Mouse (Mus musculus) CH12.LX (cell line): ENCODE results near the gene Dennd5a. TPM values are rescaled to one million over a fixed set of nuclear protein-coding genes. Genes with fewer than 3 reads are reported as not detected.

Source experiments
- DNase-seq: peaks from one replicate; pipeline ENCODE4 v3.0.0-alpha.2; 2013; ENCODE audit errors: extremely low read depth
- H3K27ac ChIP-seq: 2 replicates; pipeline ENCODE4 v1.5.1; 2012; ENCODE audit warnings: low read depth, mild to moderate bottlenecking, control low read depth, moderate library complexity; ENCODE audit not compliant: insufficient read depth
- H3K27me3 ChIP-seq: replicated peaks from 2 replicates; pipeline ENCODE3; 2012; ENCODE audit warnings: inconsistent platforms
- H3K36me3 ChIP-seq, 2 experiments: replicated peaks in 1 of 2; 2 replicates each; pipeline versions ENCODE3 to v1.6.1; 2012; ENCODE audit warnings: inconsistent platforms in 1 of 2, low read length in 1 of 2, mild to moderate bottlenecking in 1 of 2, mixed read lengths in 1 of 2, moderate library complexity in 1 of 2; ENCODE audit not compliant: control insufficient read depth in 1 of 2, insufficient read depth in 1 of 2
- H3K4me1 ChIP-seq, 2 experiments: 2 replicates each; pipeline ENCODE4 v1.6.1; 2012; ENCODE audit warnings: inconsistent platforms in 1 of 2, moderate library complexity in 1 of 2; ENCODE audit not compliant: insufficient read depth in 2 of 2, control insufficient read depth in 1 of 2
- H3K4me2 ChIP-seq: 2 replicates; pipeline ENCODE4 v1.6.1; 2012; ENCODE audit warnings: low read depth, mild to moderate bottlenecking, control low read depth; ENCODE audit not compliant: poor library complexity, insufficient read depth, severe bottlenecking
- H3K4me3 ChIP-seq, 3 experiments: fragments of 150-350 bp in 1 of 3; sonication (generic) in 1 of 3; replicated peaks in 1 of 3; 2 replicates each; pipeline versions ENCODE3 to v1.5.1; 2011 to 2012; ENCODE audit warnings: low read depth in 2 of 3, low read length in 2 of 3, mild to moderate bottlenecking in 2 of 3, moderate library complexity in 2 of 3, control low read depth in 1 of 3, improper control_type of control experiment in 1 of 3, inconsistent platforms in 1 of 3, mixed read lengths in 1 of 3; ENCODE audit not compliant: poor library complexity in 1 of 3
- H3K79me2 ChIP-seq: replicated peaks from 2 replicates; pipeline ENCODE4 v1.6.1; 2012; ENCODE audit warnings: mild to moderate bottlenecking, moderate library complexity; ENCODE audit not compliant: control insufficient read depth, poor library complexity, insufficient read depth, severe bottlenecking; ENCODE audit errors: extremely low read depth
- H3K9ac ChIP-seq: 2 replicates; pipeline ENCODE4 v1.6.1; 2012; ENCODE audit warnings: low read depth, mild to moderate bottlenecking, control low read depth, moderate library complexity; ENCODE audit not compliant: insufficient read depth
- H3K9me3 ChIP-seq: replicated peaks from 2 replicates; pipeline ENCODE3; 2012; ENCODE audit warnings: low read length, inconsistent platforms, mixed read lengths
- CHD1 ChIP-seq: IDR thresholded peaks from 2 replicates; pipeline ENCODE4 v1.6.1; 2012; ENCODE audit warnings: low read depth, low read length, improper control_type of control experiment, inconsistent platforms
- CHD2 ChIP-seq: IDR thresholded peaks from 2 replicates; pipeline ENCODE4 v1.6.1; 2011; ENCODE audit warnings: low read length, improper control_type of control experiment
- E2F4 ChIP-seq: IDR thresholded peaks from 2 replicates; pipeline ENCODE4 v1.6.1; 2011; ENCODE audit warnings: low read depth, low read length, improper control_type of control experiment; ENCODE audit not compliant: insufficient replicate concordance
- ETS1 ChIP-seq: conservative IDR thresholded peaks from 2 replicates; pipeline ENCODE4 v1.6.1; 2012; ENCODE audit warnings: low read depth, mild to moderate bottlenecking, inconsistent platforms, low read length, improper control_type of control experiment, moderate library complexity
- HCFC1 ChIP-seq: IDR thresholded peaks from 2 replicates; pipeline ENCODE4 v1.6.1; 2012; ENCODE audit warnings: low read depth, mild to moderate bottlenecking, inconsistent platforms, low read length, improper control_type of control experiment
- IRF4 ChIP-seq: IDR thresholded peaks from 2 replicates; pipeline ENCODE4 v1.6.1; 2014; ENCODE audit warnings: low read depth, mild to moderate bottlenecking, inconsistent platforms, low read length, improper control_type of control experiment
- JUN ChIP-seq: IDR thresholded peaks from 2 replicates; pipeline ENCODE4 v1.6.1; 2011; ENCODE audit warnings: low read depth, mild to moderate bottlenecking, low read length, improper control_type of control experiment, moderate library complexity; ENCODE audit not compliant: insufficient read depth
- JUND ChIP-seq: conservative IDR thresholded peaks from 2 replicates; pipeline ENCODE4 v1.6.1; 2011; ENCODE audit warnings: low read depth, low read length, improper control_type of control experiment
- KAT2A ChIP-seq: IDR thresholded peaks from 2 replicates; pipeline ENCODE4 v1.6.1; 2012; ENCODE audit warnings: low read length, improper control_type of control experiment, inconsistent platforms; ENCODE audit not compliant: insufficient replicate concordance
- MAFK ChIP-seq: IDR thresholded peaks from 2 replicates; pipeline ENCODE4 v1.6.1; 2011; ENCODE audit warnings: low read length, improper control_type of control experiment; ENCODE audit not compliant: insufficient replicate concordance
- MAX ChIP-seq: IDR thresholded peaks from 2 replicates; pipeline ENCODE4 v1.6.1; 2011; ENCODE audit warnings: low read length, improper control_type of control experiment
- MEF2A ChIP-seq: IDR thresholded peaks from 2 replicates; pipeline ENCODE4 v1.6.1; 2014; ENCODE audit warnings: low read depth, mild to moderate bottlenecking, inconsistent platforms, low read length, improper control_type of control experiment, borderline replicate concordance
- MXI1 ChIP-seq: IDR thresholded peaks from 2 replicates; pipeline ENCODE4 v1.6.1; 2011; ENCODE audit warnings: mild to moderate bottlenecking, low read depth, low read length, improper control_type of control experiment
- MYC ChIP-seq: IDR thresholded peaks from 2 replicates; pipeline ENCODE4 v1.6.1; 2011; ENCODE audit warnings: low read depth, mild to moderate bottlenecking, improper control_type of control experiment, low read length
- NELFE ChIP-seq: IDR thresholded peaks from 2 replicates; pipeline ENCODE4 v1.6.1; 2011; ENCODE audit warnings: low read depth, low read length, improper control_type of control experiment
- NRF1 ChIP-seq: IDR thresholded peaks from 2 replicates; pipeline ENCODE4 v1.6.1; 2014; ENCODE audit warnings: low read depth, mild to moderate bottlenecking, inconsistent platforms, low read length, improper control_type of control experiment, moderate library complexity
- POLR2A ChIP-seq: IDR thresholded peaks from 2 replicates; pipeline ENCODE4 v1.6.1; 2011; ENCODE audit warnings: low read depth, mild to moderate bottlenecking, improper control_type of control experiment, low read length
- POLR2AphosphoS2 ChIP-seq: IDR thresholded peaks from 2 replicates; pipeline ENCODE4 v1.6.1; 2011; ENCODE audit warnings: low read depth, low read length, improper control_type of control experiment
- RAD21 ChIP-seq: IDR thresholded peaks from 2 replicates; pipeline ENCODE4 v1.6.1; 2011; ENCODE audit warnings: low read depth, mild to moderate bottlenecking, low read length, improper control_type of control experiment, moderate library complexity
- RCOR1 ChIP-seq: conservative IDR thresholded peaks from 2 replicates; pipeline ENCODE4 v1.6.1; 2012; ENCODE audit warnings: low read depth, mild to moderate bottlenecking, inconsistent platforms, low read length, improper control_type of control experiment
- SMC3 ChIP-seq: IDR thresholded peaks from 2 replicates; pipeline ENCODE4 v1.6.1; 2011; ENCODE audit warnings: low read depth, low read length, improper control_type of control experiment
- TBP ChIP-seq: conservative IDR thresholded peaks from 2 replicates; pipeline ENCODE4 v1.6.1; 2011; ENCODE audit warnings: low read depth, low read length, improper control_type of control experiment
- TCF12 ChIP-seq: IDR thresholded peaks from 2 replicates; pipeline ENCODE4 v1.6.1; 2014; ENCODE audit warnings: low read depth, mild to moderate bottlenecking, inconsistent platforms, low read length, improper control_type of control experiment
- USF1 ChIP-seq: IDR thresholded peaks from 2 replicates; pipeline ENCODE4 v1.6.1; 2014; ENCODE audit warnings: low read depth, mild to moderate bottlenecking, inconsistent platforms, low read length, improper control_type of control experiment
- USF2 ChIP-seq: conservative IDR thresholded peaks from 2 replicates; pipeline ENCODE4 v1.6.1; 2011; ENCODE audit warnings: low read depth, low read length, improper control_type of control experiment
- ZC3H11A ChIP-seq: IDR thresholded peaks from 2 replicates; pipeline ENCODE4 v1.6.1; 2012; ENCODE audit warnings: low read depth, mild to moderate bottlenecking, inconsistent platforms, low read length, improper control_type of control experiment
- ZKSCAN1 ChIP-seq: IDR thresholded peaks from 2 replicates; pipeline ENCODE4 v1.6.1; 2012; ENCODE audit warnings: low read depth, inconsistent platforms, low read length, improper control_type of control experiment, borderline replicate concordance
- ZMIZ1 ChIP-seq: IDR thresholded peaks from 2 replicates; pipeline ENCODE4 v1.6.1; 2012; ENCODE audit warnings: low read depth, mild to moderate bottlenecking, inconsistent platforms, low read length, improper control_type of control experiment
- ZNF384 ChIP-seq: IDR thresholded peaks from 2 replicates; pipeline ENCODE4 v1.6.1; 2012; ENCODE audit warnings: low read depth, low read length, improper control_type of control experiment, inconsistent platforms
- dilution Hi-C: fragments of 300-500 bp; cut with MboI; formaldehyde crosslinking; loops from 2 replicates; pipeline ENCODE4 v1.14.3; 2020; ENCODE audit warnings: low sequenced_read_pairs; ENCODE audit not compliant: extremely low pct_unique_long_range_greater_than_20kb, extremely low pct_ligation_motif_present
- in situ Hi-C: fragments of 300-500 bp; cut with MboI; formaldehyde crosslinking; loops from 3 replicates; pipeline ENCODE4 v1.14.3; 2019; ENCODE audit warnings: low sequenced_read_pairs, low pct_ligation_motif_present, low pct_unique_long_range_greater_than_20kb, mixed read lengths
- polyA plus RNA-seq: library from polyadenylated mRNA; unstranded; fragments of >175 nt; gene quantifications from 2 replicates; pipeline ENCODE4 v1.2.1, GENCODE M21; 2012; ENCODE audit warnings: low read depth; ENCODE audit not compliant: insufficient read length
- total RNA-seq, 2 experiments: library from RNA; depleted of rRNA; stranded (reverse); fragments of 300-350 nt in 1 of 2; fragments of >200 nt in 1 of 2; gene quantifications; 2 replicates each; pipeline ENCODE4 v1.2.3; 2012 to 2014

The Dennd5a gene
- total and polyA plus RNA-seq, 3 experiments = 20.7 to 29.5 (median 24.6) TPM

GRCm38 (mm10) chr7:110005976-110006375 is 45.7 kb upstream of the Dennd5a start:
- no peak overlapping the region for H3K9ac ChIP-seq

DNA sequence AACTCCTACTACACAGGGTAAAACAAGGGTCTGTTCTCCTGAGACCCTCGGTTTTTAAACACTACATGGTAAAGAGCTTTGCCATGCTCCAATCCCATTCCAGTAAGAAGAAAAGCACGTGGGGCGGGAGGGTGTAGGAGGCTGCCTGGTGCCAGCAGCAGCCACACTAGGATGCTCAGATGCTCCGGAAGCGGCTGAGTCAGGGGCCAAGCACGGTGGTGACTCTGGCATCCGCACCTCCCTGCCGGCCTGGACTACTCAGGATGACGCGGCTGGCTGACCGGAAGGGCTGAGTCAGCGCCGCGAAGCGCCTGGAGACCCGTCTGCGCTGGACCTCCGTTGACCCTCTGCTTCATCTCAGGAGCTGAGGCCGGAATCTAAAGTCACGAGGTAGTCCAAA is 42.7 kb upstream of the Dennd5a start:
- in situ Hi-C loops (no loop called here), dilution Hi-C loops (no loop called here)
- no peak for DNase-seq
- no peaks in the 10 kb centered on the region for H3K9me3 ChIP-seq
- peaks cover 0 to 17% of the 10 kb centered on the region in 2 experiments; a peak in 2 of 4 replicates for H3K4me1 ChIP-seq
- H3K4me3 ChIP-seq = no peak overlapping the region
- H3K9ac ChIP-seq = no peak overlapping the region
- no peaks in the 10 kb centered on the region for H3K79me2 ChIP-seq
- H3K36me3 ChIP-seq = no peaks in the 10 kb centered on the region
- TF ChIP-seq E2F4 = no peak
- TF ChIP-seq ZMIZ1 = no peak
- TF ChIP-seq JUND = no peak
- no peak for TF ChIP-seq ZNF384
- no peak for TF ChIP-seq NELFE
- no peak for TF ChIP-seq CHD1
- no peak for TF ChIP-seq MXI1
- no peak for TF ChIP-seq JUN
- no peak for TF ChIP-seq USF2
- no peak for TF ChIP-seq CHD2
- no peak for TF ChIP-seq MEF2A
- TF ChIP-seq ETS1 = no peak
- TF ChIP-seq TBP = no peak
- no peak for TF ChIP-seq RAD21
- TF ChIP-seq SMC3 = no peak
- TF ChIP-seq USF1 = no peak
- no peak for TF ChIP-seq POLR2AphosphoS2
- no peak for TF ChIP-seq KAT2A
- H3K4me2 ChIP-seq = no peak overlapping the region
- H3K27ac ChIP-seq = no peak overlapping the region
- H3K27me3 ChIP-seq = no peaks in the 10 kb centered on the region

More at GRCm38 (mm10) chr7:110005976-110006375, 45.7 kb upstream of the Dennd5a start:
- no peaks in the 10 kb centered on the region for H3K27me3 ChIP-seq
- no peaks in the 10 kb centered on the region for H3K79me2 ChIP-seq
- TF ChIP-seq CHD1 (no peak), TCF12 (no peak), ZC3H11A (no peak), ZKSCAN1 (no peak), HCFC1 (no peak), MYC (no peak), RCOR1 (no peak), POLR2A (no peak), NRF1 (no peak), ETS1 (no peak), POLR2AphosphoS2 (no peak), JUND (no peak), CHD2 (no peak), MAX (no peak), MEF2A (no peak), IRF4 (no peak), MAFK (no peak), ZMIZ1 (no peak)
- no peak overlapping the region for H3K4me2 ChIP-seq
- dilution Hi-C loops (no loop called here), in situ Hi-C loops (no loop called here)
- H3K4me3 ChIP-seq = no peak overlapping the region
- peaks cover 0 to 17% of the 10 kb centered on the region in 2 experiments; a peak in 2 of 4 replicates for H3K4me1 ChIP-seq
- no peaks in the 10 kb centered on the region for H3K36me3 ChIP-seq
- no peak overlapping the region for H3K27ac ChIP-seq
- DNase-seq = no peak
- no peaks in the 10 kb centered on the region for H3K9me3 ChIP-seq
